Mouse (Mus musculus) megakaryocyte, embryonic 14.5 days (primary cell): ENCODE results near the gene Plekhs1.

Experiments used
- FLI1 ChIP-seq: IDR thresholded peaks from 2 replicates; pipeline ENCODE4 v1.6.1; 2012; ENCODE audit warnings: low read length, inconsistent platforms, mixed read lengths
- GATA1 ChIP-seq: IDR thresholded peaks from 3 replicates; pipeline ENCODE4 v1.6.1; 2012; ENCODE audit warnings: mixed read lengths, low read length, inconsistent platforms, borderline replicate concordance

DNA sequence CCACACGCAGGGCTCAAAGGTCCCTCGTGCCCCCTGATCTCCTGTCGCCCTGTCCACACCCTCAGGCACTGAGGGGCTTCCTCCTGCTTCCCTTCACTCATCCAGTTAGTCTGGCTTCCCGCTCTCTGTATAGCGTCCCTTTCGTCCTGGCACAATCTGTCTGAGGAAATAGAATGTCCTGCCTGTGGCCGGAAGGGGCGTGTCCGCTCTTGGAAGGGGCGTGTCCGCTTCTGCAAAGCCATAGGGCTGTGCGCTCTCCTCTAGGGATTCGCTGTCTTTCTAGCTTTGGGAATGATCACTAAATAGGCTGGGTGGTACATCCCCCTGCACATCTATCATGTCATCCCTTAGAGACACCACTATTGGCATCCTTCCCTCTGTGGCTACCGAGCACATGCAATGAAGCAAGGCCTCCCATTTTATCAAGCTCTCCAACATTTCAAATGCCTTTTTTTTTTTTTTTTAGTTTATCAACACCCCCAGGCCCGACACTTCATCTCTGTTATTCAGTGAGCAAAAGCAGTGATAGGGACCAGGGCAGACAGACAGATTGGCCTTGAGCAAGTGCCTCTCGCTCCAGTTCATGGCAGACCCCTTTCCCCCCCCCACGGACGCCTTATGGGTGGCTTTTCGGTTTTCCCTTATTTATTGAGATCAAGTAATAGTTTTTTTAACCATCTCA, 13.6 kb downstream of the Plekhs1 start:
- TF ChIP-seq GATA1 (no peak), FLI1 (no peak)
